Mouse (Mus musculus): ENCODE measurements around the gene Slc24a3. TPM values are rescaled to one million over a fixed set of nuclear protein-coding genes. Genes with fewer than 3 reads are reported as not detected.

The Slc24a3 gene
- polyA plus RNA-seq, 1 experiment from 2014 or later: 7.9 TPM

GRCm38 (mm10) chr2:145591881-145592280, 424.3 kb downstream of the Slc24a3 start:
- Histone ChIP-seq H3K27me3 (replicated peaks) (no peaks in the 10 kb centered on the region), H3K4me2 (replicated peaks) (no peak overlapping the region), H3K36me3 (no peaks in the 10 kb centered on the region), H3K9me3 (no peaks in the 10 kb centered on the region), H3K4me3 (no peak overlapping the region), H3K27ac (no peak overlapping the region), H3K9ac (no peak overlapping the region), H3K4me1 (no peaks in the 10 kb centered on the region)
- no peak for ATAC-seq (ENCODE audit: low FRiP score, low read depth)
- 86% methylated on average over 8 of the region's 8 CpGs for WGBS

GRCm38 (mm10) chr2:145593649-145594347, 426.2 kb downstream of the Slc24a3 start:
- no peak overlapping the region for H3K4me2 ChIP-seq (replicated peaks)
- no peak for ATAC-seq (ENCODE audit: low FRiP score, low read depth)

GRCm38 (mm10) chr2:145597866-145598265, 430.3 kb downstream of the Slc24a3 start:
- Histone ChIP-seq H3K9me3 (no peaks in the 10 kb centered on the region), H3K4me2 (replicated peaks) (no peak overlapping the region), H3K27ac (no peak overlapping the region), H3K4me3 (no peak overlapping the region), H3K4me1 (no peaks in the 10 kb centered on the region), H3K9ac (no peak overlapping the region), H3K27me3 (replicated peaks) (no peaks in the 10 kb centered on the region), H3K36me3 (no peaks in the 10 kb centered on the region)
- ATAC-seq (ENCODE audit: low FRiP score, low read depth): no peak
- WGBS: 93% methylated on average over 5 of the region's 5 CpGs

More at GRCm38 (mm10) chr2:145593649-145594347, 426.2 kb downstream of the Slc24a3 start:
- Histone ChIP-seq H3K9me3 (no peaks in the 10 kb centered on the region), H3K9ac (no peak overlapping the region), H3K27ac (no peak overlapping the region), H3K4me3 (no peak overlapping the region), H3K27me3 (replicated peaks) (no peaks in the 10 kb centered on the region), H3K36me3 (no peaks in the 10 kb centered on the region), H3K4me1 (no peaks in the 10 kb centered on the region)
- 84% methylated on average over 3 of the region's 3 CpGs for WGBS

GRCm38 (mm10) chr2:145607844-145608243, 440.3 kb downstream of the Slc24a3 start:
- no peaks in the 10 kb centered on the region for H3K36me3 ChIP-seq
- H3K9me3 ChIP-seq: no peaks in the 10 kb centered on the region
- WGBS: 89% methylated on average over 5 of the region's 5 CpGs
- no peak for ATAC-seq (ENCODE audit: low FRiP score, low read depth)
- no peak overlapping the region for H3K27ac ChIP-seq
- no peaks in the 10 kb centered on the region for H3K4me1 ChIP-seq
- no peak overlapping the region for H3K9ac ChIP-seq
- no peaks in the 10 kb centered on the region for H3K27me3 ChIP-seq (replicated peaks)
- no peak overlapping the region for H3K4me3 ChIP-seq
- H3K4me2 ChIP-seq (replicated peaks): no peak overlapping the region

GRCm38 (mm10) chr2:145610796-145611705, 443.5 kb downstream of the Slc24a3 start:
- no peak; the same call in 1 of the 2 replicates for ATAC-seq (ENCODE audit: low FRiP score, low read depth)
- H3K9me3 ChIP-seq: no peaks in the 10 kb centered on the region
- H3K36me3 ChIP-seq: no peaks in the 10 kb centered on the region
- no peak overlapping the region for H3K27ac ChIP-seq
- no peak overlapping the region for H3K4me2 ChIP-seq (replicated peaks)
- WGBS: 43% methylated on average over 15 of the region's 15 CpGs
- H3K4me3 ChIP-seq: no peak overlapping the region
- no peaks in the 10 kb centered on the region for H3K27me3 ChIP-seq (replicated peaks)
- no peak overlapping the region for H3K9ac ChIP-seq
- no peaks in the 10 kb centered on the region for H3K4me1 ChIP-seq

GRCm38 (mm10) chr2:145612937-145613336, 445.4 kb downstream of the Slc24a3 start:
- H3K9me3 ChIP-seq: no peaks in the 10 kb centered on the region
- H3K4me1 ChIP-seq: no peaks in the 10 kb centered on the region
- no peak overlapping the region for H3K27ac ChIP-seq
- no peak overlapping the region for H3K4me2 ChIP-seq (replicated peaks)
- no peak for ATAC-seq (ENCODE audit: low FRiP score, low read depth)
- 68% methylated on average over 8 of the region's 8 CpGs for WGBS
- H3K36me3 ChIP-seq: no peaks in the 10 kb centered on the region
- H3K27me3 ChIP-seq (replicated peaks): no peaks in the 10 kb centered on the region
- no peak overlapping the region for H3K9ac ChIP-seq
- H3K4me3 ChIP-seq: no peak overlapping the region

GRCm38 (mm10) chr2:145613705-145614104, 446.2 kb downstream of the Slc24a3 start:
- H3K9ac ChIP-seq: no peak overlapping the region
- no peaks in the 10 kb centered on the region for H3K4me1 ChIP-seq
- no peaks in the 10 kb centered on the region for H3K9me3 ChIP-seq
- ATAC-seq (ENCODE audit: low FRiP score, low read depth): peak; percentile 21; the same call in 1 of the 2 replicates
- no peak overlapping the region for H3K27ac ChIP-seq
- H3K27me3 ChIP-seq (replicated peaks): no peaks in the 10 kb centered on the region
- WGBS: 87% methylated on average over 8 of the region's 8 CpGs
- H3K36me3 ChIP-seq: no peaks in the 10 kb centered on the region
- no peak overlapping the region for H3K4me2 ChIP-seq (replicated peaks)
- no peak overlapping the region for H3K4me3 ChIP-seq

- Histone ChIP-seq H3K27me3 (replicated peaks) (no peaks in the 10 kb centered on the region), H3K4me2 (replicated peaks) (no peak overlapping the region), H3K4me1 (peaks cover 16% of the 10 kb centered on the region; the same call in 1 of the 2 replicates), H3K27ac (no peak overlapping the region), H3K9ac (no peak overlapping the region), H3K9me3 (no peaks in the 10 kb centered on the region), H3K36me3 (no peaks in the 10 kb centered on the region; the same call in 1 of the 2 replicates), H3K4me3 (no peak overlapping the region)
- ATAC-seq (ENCODE audit: low FRiP score, low read depth): 0 out of 2 replicates have a peak, but pooled peaks have one; percentile 39
- WGBS: 76% methylated on average over 4 of the region's 4 CpGs
These were observed 452.1 kb downstream of the Slc24a3 start for GRCm38 (mm10) chr2:145619688-145620087.

- H3K9ac ChIP-seq: no peak overlapping the region
- no peaks in the 10 kb centered on the region for H3K27me3 ChIP-seq (replicated peaks)
- no peak overlapping the region for H3K4me2 ChIP-seq (replicated peaks)
- no peak overlapping the region for H3K4me3 ChIP-seq
- H3K9me3 ChIP-seq: no peaks in the 10 kb centered on the region
- no peak overlapping the region for H3K27ac ChIP-seq
- peak; percentile 80 for ATAC-seq (ENCODE audit: low FRiP score, low read depth)
- no peaks in the 10 kb centered on the region; the same call in 1 of the 2 replicates for H3K36me3 ChIP-seq
- H3K4me1 ChIP-seq: peaks cover 16% of the 10 kb centered on the region; the same call in 1 of the 2 replicates
These were observed 453.2 kb downstream of the Slc24a3 start for GRCm38 (mm10) chr2:145620709-145621108.

- H3K4me2 ChIP-seq (replicated peaks): no peak overlapping the region
- no peak overlapping the region for H3K27ac ChIP-seq
- WGBS: 7% methylated on average over 9 of the region's 9 CpGs
- H3K4me3 ChIP-seq: no peak overlapping the region
- no peaks in the 10 kb centered on the region for H3K27me3 ChIP-seq (replicated peaks)
- ATAC-seq (ENCODE audit: low FRiP score, low read depth): peak; percentile 54; the same call in 1 of the 2 replicates
- no peaks in the 10 kb centered on the region for H3K9me3 ChIP-seq
- H3K36me3 ChIP-seq: no peaks in the 10 kb centered on the region; the same call in 1 of the 2 replicates
- H3K4me1 ChIP-seq: peaks cover 16% of the 10 kb centered on the region; the same call in 1 of the 2 replicates
- H3K9ac ChIP-seq: no peak overlapping the region
These were observed 453.6 kb downstream of the Slc24a3 start for GRCm38 (mm10) chr2:145621119-145621518.

- H3K27ac ChIP-seq: no peak overlapping the region
- WGBS: 63% methylated on average over 6 of the region's 6 CpGs
- peak; percentile 65; the same call in 1 of the 2 replicates for ATAC-seq (ENCODE audit: low FRiP score, low read depth)
These were observed 463.7 kb downstream of the Slc24a3 start for GRCm38 (mm10) chr2:145631123-145631798.

GRCm38 (mm10) chr2:145631799-145632174, 464.2 kb downstream of the Slc24a3 start:
- Histone ChIP-seq H3K27ac (no peak overlapping the region), H3K9me3 (no peaks in the 10 kb centered on the region), H3K36me3 (no peaks in the 10 kb centered on the region), H3K27me3 (replicated peaks) (no peaks in the 10 kb centered on the region), H3K4me2 (replicated peaks) (no peak overlapping the region), H3K9ac (no peak overlapping the region), H3K4me3 (no peak overlapping the region), H3K4me1 (no peaks in the 10 kb centered on the region)
- 48% methylated on average over 4 of the region's 4 CpGs for WGBS
- no peak for ATAC-seq (ENCODE audit: low FRiP score, low read depth)

More at GRCm38 (mm10) chr2:145631123-145631798, 463.7 kb downstream of the Slc24a3 start:
- Histone ChIP-seq H3K27me3 (replicated peaks) (no peaks in the 10 kb centered on the region), H3K9ac (no peak overlapping the region), H3K4me2 (replicated peaks) (no peak overlapping the region), H3K4me1 (no peaks in the 10 kb centered on the region), H3K36me3 (no peaks in the 10 kb centered on the region), H3K9me3 (no peaks in the 10 kb centered on the region), H3K4me3 (no peak overlapping the region)
